Mouse (Mus musculus) kidney, embryonic 16.5 days (tissue): ENCODE results near the gene Mapk12. TPM values are rescaled to one million over a fixed set of nuclear protein-coding genes. Genes with fewer than 3 reads are reported as not detected.

Experiments
- ATAC-seq: fragments of 200-750 bp; cut with Nextera tagmentation; 2 replicates; pipeline ENCODE4 v1.8.0; 2017; ENCODE audit warnings: moderate TSS enrichment; ENCODE audit not compliant: low FRiP score, low TSS enrichment
- H3K27ac ChIP-seq: fragments of 300-500 bp; sonication (generic); 2 replicates; pipeline ENCODE4 v1.5.1; 2014; ENCODE audit warnings: low read length
- H3K27me3 ChIP-seq: fragments of 300-500 bp; sonication (generic); 2 replicates; pipeline ENCODE4 v1.6.1; 2014; ENCODE audit warnings: low read length, control low read depth, mixed read lengths; ENCODE audit not compliant: insufficient read depth
- H3K36me3 ChIP-seq: fragments of 300-500 bp; sonication (generic); 2 replicates; pipeline ENCODE4 v1.6.1; 2014; ENCODE audit warnings: low read length, control low read depth, mixed read lengths; ENCODE audit not compliant: insufficient read depth
- H3K4me1 ChIP-seq: fragments of 300-500 bp; sonication (generic); 2 replicates; pipeline ENCODE4 v1.6.1; 2014; ENCODE audit warnings: low read length, control low read depth, mixed read lengths; ENCODE audit not compliant: insufficient read depth
- H3K4me2 ChIP-seq: fragments of 300-500 bp; sonication (generic); replicated peaks from 2 replicates; pipeline ENCODE4 v1.6.1; 2014; ENCODE audit warnings: low read depth, low read length
- H3K4me3 ChIP-seq: fragments of 300-500 bp; sonication (generic); 2 replicates; pipeline ENCODE4 v1.5.1; 2014; ENCODE audit warnings: mild to moderate bottlenecking, low read length
- H3K9ac ChIP-seq: fragments of 300-500 bp; sonication (generic); replicated peaks from 2 replicates; pipeline ENCODE4 v1.6.1; 2014; ENCODE audit warnings: low read length
- H3K9me3 ChIP-seq: fragments of 300-500 bp; sonication (generic); 2 replicates; pipeline ENCODE4 v1.6.1; 2016; ENCODE audit warnings: low read length, control low read depth
- WGBS: fragments of 180-500 bp; shearing (Covaris S2); extraction: QIAGEN DNeasy Blood & Tissue Kit; methylation state at CpG from one replicate; pipeline ENCODE4 v1.1.7; 2014; 5-methylcytosine and 5-hydroxymethylcytosine counted together
- polyA plus RNA-seq: library from polyadenylated mRNA; unstranded; fragments of >200 nt; fragmentation: Nextera tagmentation; extraction: Ambion mirVana; gene quantifications from 2 replicates; pipeline ENCODE4 v1.2.1, GENCODE M21; 2015

Mapk12 gene
- polyA plus RNA-seq, 1 experiment from 2014 or later = 16.2 TPM

DNA sequence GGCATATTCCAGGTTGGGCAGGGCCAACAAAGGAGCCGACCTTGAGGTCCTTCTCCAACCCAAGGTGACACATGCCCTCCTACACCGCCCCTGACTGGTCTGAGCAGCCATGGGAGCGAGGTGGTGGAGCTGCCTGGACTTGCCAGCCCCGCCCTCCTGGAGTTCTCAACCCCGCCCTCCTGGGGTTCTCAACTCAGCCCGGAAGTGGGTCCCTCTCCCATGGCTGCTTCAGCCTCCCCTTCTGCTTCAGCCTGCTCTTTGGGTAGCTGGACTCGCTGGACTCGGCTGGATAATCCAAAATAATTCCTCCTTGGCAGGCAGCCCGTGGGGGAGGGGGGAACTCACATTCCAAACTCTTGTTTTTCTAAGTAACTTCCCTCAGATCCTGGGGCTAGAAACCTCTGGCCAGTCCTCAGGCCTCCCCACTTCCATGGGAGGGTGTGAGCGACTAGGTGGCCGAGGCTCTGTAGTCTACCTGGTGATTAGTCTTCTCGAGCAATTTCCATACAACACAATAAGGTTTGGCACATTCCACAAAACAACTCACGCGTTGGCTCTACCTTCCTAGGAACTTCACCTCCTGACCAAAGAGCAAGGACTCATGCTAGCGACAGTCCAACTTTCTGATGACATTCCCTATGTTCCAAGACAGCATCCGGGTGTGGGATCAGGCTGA lies 38.6 kb upstream of the Mapk12 start:
- Histone ChIP-seq H3K27ac (peak overlapping the region; percentile 93), H3K4me1 (peaks cover 73% of the 10 kb centered on the region), H3K9me3 (no peaks in the 10 kb centered on the region), H3K4me2 (peak overlapping the region; percentile 78), H3K36me3 (no peaks in the 10 kb centered on the region), H3K9ac (peak overlapping the region; percentile 94), H3K27me3 (no peaks in the 10 kb centered on the region), H3K4me3 (peak overlapping the region; percentile 81)
- WGBS = 2% methylated on average over 16 of the region's 16 CpGs
- ATAC-seq = peak; percentile 79

- H3K27me3 ChIP-seq = no peaks in the 10 kb centered on the region
- H3K36me3 ChIP-seq = no peaks in the 10 kb centered on the region
- 62% methylated on average over 7 of the region's 7 CpGs for WGBS
- H3K27ac ChIP-seq = peak overlapping the region; percentile 93
- ATAC-seq = peak; percentile 2; the same call in 1 of the 2 replicates
- H3K4me3 ChIP-seq = peak overlapping the region; percentile 81
- H3K4me2 ChIP-seq = peak overlapping the region; percentile 78
- no peaks in the 10 kb centered on the region for H3K9me3 ChIP-seq
- H3K9ac ChIP-seq = peak overlapping the region; percentile 94
- H3K4me1 ChIP-seq = peaks cover 79% of the 10 kb centered on the region
These were observed 37.9 kb upstream of the Mapk12 start for GRCm38 (mm10) chr15:89178260-89178860.

GRCm38 (mm10) chr15:89177576-89178259 lies 37.2 kb upstream of the Mapk12 start:
- H3K27ac ChIP-seq = peak overlapping the region; percentile 93
- H3K4me2 ChIP-seq = peak overlapping the region; percentile 78
- peak overlapping the region; percentile 13; the same call in 1 of the 2 replicates for H3K9ac ChIP-seq
- peak overlapping the region; percentile 81; the same call in 1 of the 2 replicates for H3K4me3 ChIP-seq
- WGBS = 63% methylated on average over 4 of the region's 4 CpGs
- no peaks in the 10 kb centered on the region for H3K36me3 ChIP-seq
- no peak for ATAC-seq
- peaks cover 84% of the 10 kb centered on the region for H3K4me1 ChIP-seq
- no peaks in the 10 kb centered on the region for H3K27me3 ChIP-seq
- H3K9me3 ChIP-seq = no peaks in the 10 kb centered on the region

GRCm38 (mm10) chr15:89177121-89177520 lies 36.6 kb upstream of the Mapk12 start:
- Histone ChIP-seq H3K9me3 (no peaks in the 10 kb centered on the region), H3K4me3 (no peak overlapping the region), H3K36me3 (no peaks in the 10 kb centered on the region), H3K27ac (peak overlapping the region; percentile 80), H3K4me1 (peaks cover 84% of the 10 kb centered on the region), H3K27me3 (no peaks in the 10 kb centered on the region), H3K4me2 (peak overlapping the region; percentile 35), H3K9ac (peak overlapping the region; percentile 13; the same call in 1 of the 2 replicates)
- WGBS = 3% methylated on average over 5 of the region's 5 CpGs
- ATAC-seq = no peak

DNA sequence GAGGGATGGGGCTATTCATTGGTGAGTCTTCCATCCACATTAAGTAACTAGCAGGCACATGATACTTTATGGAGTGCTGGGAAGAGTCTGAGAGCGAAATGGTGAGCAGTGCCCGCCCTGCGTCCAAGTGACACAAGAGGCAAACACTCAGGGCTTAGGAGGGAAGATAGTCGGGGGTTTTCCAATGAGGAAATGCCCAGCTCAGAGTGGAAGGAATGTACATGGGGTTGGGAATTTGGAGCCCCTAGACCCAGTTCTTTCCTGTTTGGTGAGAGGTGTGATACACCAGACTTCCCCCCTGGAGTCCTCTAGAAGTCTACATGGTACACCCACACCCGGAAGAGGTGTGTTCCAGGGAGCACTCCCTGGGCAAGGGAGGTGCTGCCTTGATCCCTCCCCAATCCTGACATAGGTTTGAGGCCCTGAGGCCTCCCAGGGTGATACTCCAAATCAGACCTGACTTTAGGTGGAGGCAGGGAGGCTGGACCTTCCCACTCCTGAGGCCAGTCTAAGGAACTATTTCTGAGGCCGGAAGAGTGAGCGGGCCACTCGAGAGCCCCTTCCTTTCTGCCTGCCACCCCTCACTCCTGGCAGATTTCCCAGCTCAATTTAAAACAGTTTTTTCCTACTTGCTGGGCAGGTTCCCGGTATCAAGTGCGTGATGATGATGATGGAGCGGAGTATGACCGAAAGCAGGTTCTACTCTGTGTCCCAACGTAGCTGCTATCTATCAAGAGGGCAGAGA lies 35.1 kb upstream of the Mapk12 start:
- Histone ChIP-seq H3K4me1 (peaks cover 86% of the 10 kb centered on the region), H3K4me2 (no peak overlapping the region)
- 66% methylated on average over 13 of the region's 13 CpGs for WGBS

DNA sequence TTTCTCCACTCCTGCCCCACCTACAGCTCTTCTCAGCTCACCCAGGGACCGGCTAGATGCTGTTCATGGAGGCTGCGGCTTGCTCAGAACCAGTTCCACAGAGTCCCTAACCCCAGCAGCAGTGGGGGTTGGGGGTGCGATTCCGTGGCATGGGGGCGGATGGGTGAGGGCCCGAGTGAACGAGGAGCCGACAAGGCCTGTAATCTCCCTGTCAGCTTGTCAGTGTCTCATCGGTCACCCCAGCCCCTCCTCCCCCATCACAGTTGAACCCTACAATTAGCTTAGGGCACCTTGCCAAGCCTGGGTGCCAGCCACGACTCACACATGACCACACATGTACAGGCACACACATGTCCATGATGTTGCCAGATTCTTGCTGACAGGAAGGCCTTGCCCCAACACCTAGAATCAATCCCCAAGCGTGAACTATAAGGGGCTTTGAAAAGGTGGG lies 34.4 kb upstream of the Mapk12 start:
- peak overlapping the region; percentile 51 for H3K27ac ChIP-seq
- H3K36me3 ChIP-seq = no peaks in the 10 kb centered on the region
- no peaks in the 10 kb centered on the region for H3K27me3 ChIP-seq
- H3K9me3 ChIP-seq = no peaks in the 10 kb centered on the region
- 49% methylated on average over 11 of the region's 11 CpGs for WGBS
- no peak overlapping the region for H3K4me2 ChIP-seq
- ATAC-seq = no peak
- no peak overlapping the region for H3K4me3 ChIP-seq
- peaks cover 93% of the 10 kb centered on the region for H3K4me1 ChIP-seq
- H3K9ac ChIP-seq = 0 out of 2 replicates have a peak overlapping the region, but pooled peaks have one; percentile 7

More for the DNA sequence above, 35.1 kb upstream of the Mapk12 start:
- Histone ChIP-seq H3K4me3 (no peak overlapping the region), H3K36me3 (no peaks in the 10 kb centered on the region), H3K27ac (peak overlapping the region; percentile 47), H3K9me3 (no peaks in the 10 kb centered on the region), H3K9ac (no peak overlapping the region), H3K27me3 (no peaks in the 10 kb centered on the region)
- no peak for ATAC-seq

GRCm38 (mm10) chr15:89173906-89174214 lies 33.4 kb upstream of the Mapk12 start:
- Histone ChIP-seq H3K27me3 (no peaks in the 10 kb centered on the region), H3K27ac (peak overlapping the region; percentile 66), H3K4me3 (peak overlapping the region; percentile 58), H3K4me1 (peaks cover 98% of the 10 kb centered on the region), H3K9ac (peak overlapping the region; percentile 72), H3K9me3 (no peaks in the 10 kb centered on the region), H3K36me3 (no peaks in the 10 kb centered on the region), H3K4me2 (peak overlapping the region; percentile 99)
- peak; percentile 57 for ATAC-seq
- 1% methylated on average over 15 of the region's 15 CpGs for WGBS

DNA sequence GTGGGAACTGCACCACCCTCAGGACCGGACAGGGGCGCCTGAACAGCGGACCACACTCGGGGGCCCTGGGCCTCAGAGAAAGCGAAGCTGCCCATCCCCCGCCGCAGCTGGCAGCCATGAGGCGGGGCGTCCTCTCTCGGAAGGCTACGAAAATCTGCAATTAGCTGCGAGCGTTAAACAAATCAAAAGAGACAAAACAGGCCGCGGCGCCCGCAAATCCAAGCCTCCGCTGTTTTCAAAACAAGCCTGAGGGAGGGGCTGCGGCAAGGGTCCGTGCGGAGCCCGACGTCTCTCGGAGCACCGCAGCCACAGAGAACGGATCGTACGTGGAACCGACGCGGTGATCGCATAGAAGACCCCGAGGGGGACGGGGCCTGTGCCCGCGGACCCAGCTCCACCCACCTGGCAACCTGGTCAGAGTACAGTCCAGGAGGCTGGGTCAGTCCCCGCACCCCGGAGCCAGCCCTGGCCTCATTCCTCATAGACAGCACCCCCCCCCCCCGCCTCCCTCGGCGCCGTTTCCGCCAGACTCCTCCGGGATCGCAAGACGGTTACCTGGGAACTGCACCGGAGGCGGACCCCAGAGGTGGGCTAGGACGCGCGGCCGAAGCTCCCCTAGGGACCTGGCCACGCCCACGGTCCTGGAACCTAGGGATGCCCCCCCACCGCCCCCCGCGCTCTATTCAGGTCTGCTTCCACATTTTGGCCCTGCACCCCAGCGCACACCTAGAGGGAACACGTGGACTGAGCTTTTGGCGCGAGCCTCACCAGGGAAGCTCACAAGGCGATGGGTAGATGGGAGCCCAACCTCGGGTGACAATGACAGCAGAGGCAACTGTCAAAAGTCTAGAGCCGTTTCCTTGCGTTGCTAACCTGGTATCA lies 32.8 kb upstream of the Mapk12 start:
- peak; percentile 25 for ATAC-seq
- no peaks in the 10 kb centered on the region for H3K9me3 ChIP-seq
- peak overlapping the region; percentile 58 for H3K4me3 ChIP-seq
- peaks cover 98% of the 10 kb centered on the region for H3K4me1 ChIP-seq
- no peaks in the 10 kb centered on the region for H3K27me3 ChIP-seq
- H3K4me2 ChIP-seq = peak overlapping the region; percentile 99
- H3K36me3 ChIP-seq = no peaks in the 10 kb centered on the region
- peak overlapping the region; percentile 72 for H3K9ac ChIP-seq
- WGBS = under 1% methylated on average over 65 of the region's 65 CpGs
- peak overlapping the region; percentile 66 for H3K27ac ChIP-seq
